Mouse (Mus musculus) c-Kit-positive CD71-positive TER-119-positive erythroid progenitor cells, embryonic 14.5 days (primary cell): ENCODE results near the gene Rad50.
A peak's percentile ranks its signal among the peaks of the same experiment; 100 is the strongest.

Experiments used
- DNase-seq: peaks from one replicate; pipeline ENCODE4 v3.0.0-alpha.2; 2013; ENCODE audit warnings: low spot score

Gene Rad50

DNA sequence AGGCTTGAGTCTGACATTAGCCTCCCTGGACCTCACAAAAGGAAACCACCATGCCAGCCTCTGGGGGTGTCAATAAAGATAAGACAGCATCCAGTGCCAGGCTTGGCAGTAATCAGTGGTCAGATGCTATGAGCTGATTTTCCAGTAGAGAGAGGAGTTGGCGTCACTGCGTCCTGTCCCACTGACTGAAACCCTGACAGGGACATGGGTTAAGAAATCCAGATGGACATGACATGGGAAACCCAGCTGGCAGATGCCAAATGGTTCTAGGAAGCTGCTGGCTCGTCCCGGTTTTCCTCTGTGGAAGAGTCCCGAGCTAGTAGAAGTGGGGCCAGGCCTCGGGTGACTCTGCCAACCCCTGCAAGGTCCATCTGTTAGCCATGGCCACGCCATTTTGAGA is 73.5 kb downstream of the Rad50 start:
- no peak for DNase-seq

DNA sequence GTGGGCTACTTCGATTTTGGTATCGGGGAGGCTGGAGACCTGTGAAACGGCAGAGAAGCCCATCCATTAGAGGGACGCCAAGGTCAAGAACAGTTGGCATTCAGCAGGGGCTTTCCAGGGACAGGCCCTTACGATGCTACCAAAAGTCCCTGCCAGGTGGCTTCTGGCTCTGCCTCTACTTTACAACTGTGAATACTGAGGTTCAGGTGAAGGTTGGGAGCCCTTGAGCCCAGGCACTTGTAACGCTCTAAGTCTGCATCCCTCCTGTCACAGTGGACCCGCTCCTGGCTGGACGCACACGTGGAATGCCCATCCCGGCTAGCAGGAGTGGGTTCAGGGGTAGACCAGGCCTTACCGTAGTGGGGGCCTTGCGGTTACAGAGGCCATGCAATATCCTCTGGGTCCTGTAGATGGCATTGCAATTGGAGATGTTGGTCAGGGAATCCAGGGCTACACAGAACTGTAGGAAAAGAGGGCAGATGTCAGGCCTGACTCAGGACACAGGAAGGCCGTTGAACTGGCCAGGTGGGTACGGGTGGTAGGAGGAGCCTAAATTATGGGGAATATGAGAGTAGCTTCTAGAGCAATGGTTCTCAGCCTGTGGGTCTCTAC is 74.9 kb downstream of the Rad50 start:
- no peak for DNase-seq

DNA sequence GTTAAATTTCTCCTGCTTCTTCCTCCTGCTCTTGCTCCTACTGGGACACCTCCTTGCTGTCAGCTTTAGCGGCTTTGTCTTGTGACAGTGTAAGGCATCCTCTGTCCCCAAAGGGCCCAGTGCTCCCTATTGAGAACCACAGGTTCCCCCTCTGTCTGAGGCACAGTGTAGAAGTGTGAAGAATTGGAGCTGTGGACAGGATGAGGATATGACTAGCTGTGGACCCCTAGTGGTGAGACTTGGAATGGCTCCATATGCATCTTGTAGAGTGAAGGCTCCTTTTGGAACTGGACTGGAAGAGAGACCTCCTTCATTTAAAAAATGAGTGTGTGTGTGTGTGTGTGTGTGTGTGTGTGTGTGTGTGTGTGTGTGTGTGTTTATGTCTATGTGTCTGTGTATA is 79.3 kb downstream of the Rad50 start:
- peak; percentile 90 for DNase-seq

DNA sequence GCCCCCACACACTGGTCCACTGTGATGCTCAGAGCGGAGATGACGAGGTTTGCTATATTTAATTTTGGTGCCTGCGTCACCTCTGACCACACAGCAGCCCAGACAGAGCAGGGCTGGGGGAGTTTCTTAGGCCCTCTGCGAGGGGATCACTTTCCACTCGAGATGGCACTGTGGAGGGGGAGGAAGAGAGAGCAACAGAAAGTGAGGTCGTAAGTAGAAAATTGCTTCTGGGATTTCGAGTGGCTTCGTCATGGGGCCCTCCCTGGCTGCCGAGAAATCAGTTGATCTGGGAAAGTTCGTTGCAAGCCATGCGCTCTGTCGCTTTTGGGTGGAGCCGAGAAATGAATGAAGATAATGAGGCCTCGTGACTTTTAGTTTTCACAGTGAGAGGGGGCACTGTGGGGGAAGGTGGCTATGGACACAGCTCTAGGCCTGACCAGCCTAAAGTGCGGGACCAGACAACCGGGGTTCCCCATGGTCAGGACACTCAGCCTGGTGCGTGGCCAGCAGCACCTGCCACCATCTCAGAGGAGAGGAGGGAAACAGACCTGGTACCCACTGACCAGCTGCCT is 80.2 kb downstream of the Rad50 start:
- peak; percentile 64 for DNase-seq

DNA sequence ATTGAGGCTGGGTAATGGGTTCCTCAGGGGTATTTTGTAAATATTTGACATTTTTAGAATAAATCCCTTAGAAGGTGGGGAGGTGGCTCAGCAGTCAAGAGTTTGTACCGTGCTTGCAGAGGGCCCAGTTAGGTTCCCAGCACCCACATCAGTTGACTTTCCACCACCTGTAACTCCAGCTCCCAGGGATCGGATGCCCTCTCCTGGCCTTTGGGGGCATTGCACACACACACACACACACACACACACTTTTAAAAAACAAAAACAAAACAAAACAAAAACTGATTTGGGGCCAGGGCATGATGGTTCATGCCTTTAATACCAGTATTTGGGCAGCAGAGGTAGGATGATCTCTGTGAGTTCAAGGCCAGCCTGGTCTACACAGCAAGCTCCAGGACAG is 83.0 kb downstream of the Rad50 start:
- DNase-seq, result no peak

DNA sequence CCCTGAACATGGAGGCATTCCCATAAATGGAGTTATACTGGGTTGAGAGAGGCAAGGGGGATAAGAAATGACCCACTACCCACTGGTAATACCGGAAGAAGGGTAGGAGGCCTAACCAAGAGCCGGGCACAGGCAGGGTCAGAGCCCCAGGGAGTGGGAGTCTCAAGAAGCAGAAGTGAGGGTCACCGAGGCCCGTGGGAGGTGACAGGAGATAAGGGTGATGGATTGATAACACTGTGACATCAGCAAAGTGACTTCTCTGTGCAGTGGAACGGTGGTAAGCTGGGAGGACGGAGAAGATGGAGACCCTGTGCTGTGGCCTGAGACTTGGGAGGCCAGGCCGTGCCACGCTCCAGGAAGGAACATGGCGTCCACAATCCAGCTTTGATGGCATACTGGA is 83.5 kb downstream of the Rad50 start:
- no peak for DNase-seq

DNA sequence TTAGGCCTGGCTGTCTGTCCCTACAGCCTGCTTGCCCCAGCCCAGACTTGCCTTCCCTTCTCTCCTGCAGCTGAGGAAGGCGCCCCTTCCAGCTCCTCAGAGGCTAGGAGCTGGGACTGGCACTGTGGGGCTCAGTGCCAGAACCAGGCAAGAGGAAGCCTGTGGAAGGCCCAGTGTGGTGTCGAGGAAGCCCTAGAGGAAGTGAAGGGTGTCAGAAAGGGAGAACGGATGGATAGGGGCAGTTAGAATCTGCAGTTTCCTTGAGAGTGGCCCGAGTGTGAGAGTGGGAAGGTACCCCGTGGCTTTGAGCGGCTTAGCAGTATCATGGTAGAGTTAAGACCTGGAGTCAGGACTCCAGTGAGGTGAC is 84.7 kb downstream of the Rad50 start:
- no peak for DNase-seq

DNA sequence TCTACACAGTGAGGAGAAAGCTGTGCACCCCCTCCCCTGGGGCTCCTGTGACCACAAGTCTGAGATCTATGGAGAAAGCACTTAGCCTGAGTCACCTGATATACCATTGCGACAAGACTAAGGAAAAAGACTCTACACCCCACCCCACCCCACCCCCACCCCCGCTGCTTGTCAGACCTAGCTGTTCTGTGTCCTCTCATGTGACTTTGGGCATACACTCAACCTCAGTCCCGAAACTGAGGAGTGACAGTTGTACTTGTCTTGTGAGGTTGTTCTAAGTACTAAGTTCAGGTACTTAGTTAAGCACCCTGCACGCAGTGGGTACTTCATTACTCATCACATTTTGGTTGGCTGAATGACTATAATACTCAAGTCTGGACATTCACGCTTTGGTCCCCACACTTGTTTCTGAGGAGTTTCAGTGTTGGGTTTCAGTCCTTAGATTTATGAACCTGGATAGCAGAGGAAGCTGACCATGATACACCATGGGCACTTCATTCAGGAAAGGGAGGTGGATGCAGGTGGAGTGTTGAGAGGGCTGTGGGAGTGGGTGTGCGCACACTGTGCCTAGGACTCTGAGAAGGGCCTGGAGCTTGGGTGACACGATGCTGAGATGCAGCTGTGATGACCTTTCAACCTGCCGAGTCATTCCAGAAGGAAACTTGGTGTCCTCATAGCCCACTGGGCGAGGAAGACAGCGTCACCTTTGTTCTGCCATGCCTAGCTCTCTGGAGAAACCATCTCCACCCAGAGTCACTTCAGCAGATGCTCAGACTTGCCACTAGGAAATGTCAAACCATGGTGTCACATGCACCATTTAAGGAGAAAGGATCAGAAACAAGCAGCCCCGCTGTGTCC is 85.3 kb downstream of the Rad50 start:
- no peak for DNase-seq

DNA sequence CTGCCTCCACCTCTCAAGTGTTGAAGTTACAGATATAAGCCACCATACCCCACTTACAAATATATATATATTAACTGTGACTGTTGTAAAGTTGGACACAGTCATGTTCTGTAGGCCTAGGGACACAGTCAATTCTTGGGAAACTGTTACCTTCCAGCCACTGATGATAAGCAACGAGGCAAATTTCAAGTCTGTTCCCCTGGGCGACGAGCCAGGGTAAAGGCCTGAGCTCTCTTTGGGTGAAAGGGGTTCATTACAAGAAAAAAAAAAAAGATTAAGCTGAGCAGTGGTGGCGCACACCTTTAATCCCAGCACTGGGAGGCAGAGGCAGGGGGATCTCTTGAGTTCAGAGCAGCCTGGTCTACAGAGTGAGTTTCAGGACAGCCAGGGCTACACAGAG is 87.0 kb downstream of the Rad50 start:
- DNase-seq, result no peak

DNA sequence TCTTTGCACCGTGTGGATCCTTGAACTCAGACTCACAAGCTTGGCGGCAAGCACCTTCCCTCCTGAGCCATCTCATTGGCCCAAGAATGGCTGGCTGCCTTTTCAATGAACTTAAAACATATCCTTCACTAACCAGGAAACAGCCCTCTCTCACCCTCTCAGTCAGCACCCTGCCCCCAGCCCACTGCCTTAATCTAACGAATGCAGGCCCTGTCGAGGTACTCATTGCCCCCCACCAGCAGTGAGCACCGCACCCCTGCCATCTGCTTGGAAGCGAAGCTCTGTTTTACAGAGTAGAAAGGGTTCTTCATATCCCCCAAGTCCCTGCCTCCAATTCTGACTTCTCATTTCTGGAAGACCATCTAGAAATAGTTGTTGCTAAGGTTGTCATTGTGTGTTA is 87.7 kb downstream of the Rad50 start:
- no peak for DNase-seq

DNA sequence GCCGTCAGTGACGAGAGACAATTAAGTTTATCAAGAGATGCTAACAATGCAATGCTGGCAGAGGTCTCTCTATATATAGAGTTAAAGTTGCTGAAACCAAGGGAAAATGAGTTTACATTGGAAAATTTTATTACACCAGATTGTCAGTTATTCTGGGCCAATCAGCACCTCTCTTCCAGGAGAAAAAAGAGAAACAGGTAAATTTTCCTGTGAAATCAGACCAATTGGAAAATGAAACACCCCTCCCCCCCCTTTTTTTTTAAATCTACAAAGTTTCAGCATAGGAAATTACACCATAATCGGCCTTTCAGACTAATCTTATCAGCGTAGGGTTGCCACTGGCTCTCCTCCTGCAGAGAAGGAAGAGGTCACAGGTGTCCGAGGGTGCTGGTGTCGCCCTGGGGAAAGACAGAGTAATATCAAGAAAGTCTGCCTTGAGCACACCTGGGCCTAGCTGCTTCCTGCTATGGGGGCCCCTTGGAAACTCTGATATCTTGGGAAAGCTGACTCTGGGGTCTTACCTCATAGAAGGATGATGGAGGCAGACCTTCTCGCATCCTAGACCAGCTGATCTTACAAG is 88.4 kb downstream of the Rad50 start, which contains the start of gene Il4:
TSS of gene Il4 (minus strand) at position 51 of the 580 bp plus-strand sequence.
- DNase-seq, result no peak

DNA sequence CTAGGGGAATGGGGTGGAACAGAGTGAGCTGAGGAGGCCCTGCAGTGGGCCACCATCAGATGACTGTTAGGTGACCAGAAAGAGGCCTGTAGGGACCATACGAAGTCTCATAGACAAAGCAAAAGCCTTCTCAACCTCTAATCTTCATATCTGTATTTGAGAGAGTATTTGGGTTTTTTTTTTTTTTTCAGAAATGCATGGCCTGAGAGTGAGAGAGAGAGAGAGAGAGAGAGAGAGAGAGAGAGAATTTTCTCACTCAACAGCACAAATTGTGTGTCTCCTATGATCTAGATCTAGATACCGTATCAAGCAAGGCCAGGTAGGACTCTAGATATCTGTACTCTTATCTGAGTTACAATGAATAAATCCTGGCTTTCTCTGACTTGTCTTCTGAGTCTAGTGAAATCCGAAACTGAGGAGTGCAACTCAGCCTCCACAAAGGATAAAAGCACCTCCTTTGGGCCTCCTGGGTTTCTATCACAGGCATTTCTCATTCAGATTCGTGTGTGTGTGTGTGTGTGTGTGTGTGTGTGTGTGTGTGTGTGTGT is 89.5 kb downstream of the Rad50 start:
- no peak for DNase-seq

DNA sequence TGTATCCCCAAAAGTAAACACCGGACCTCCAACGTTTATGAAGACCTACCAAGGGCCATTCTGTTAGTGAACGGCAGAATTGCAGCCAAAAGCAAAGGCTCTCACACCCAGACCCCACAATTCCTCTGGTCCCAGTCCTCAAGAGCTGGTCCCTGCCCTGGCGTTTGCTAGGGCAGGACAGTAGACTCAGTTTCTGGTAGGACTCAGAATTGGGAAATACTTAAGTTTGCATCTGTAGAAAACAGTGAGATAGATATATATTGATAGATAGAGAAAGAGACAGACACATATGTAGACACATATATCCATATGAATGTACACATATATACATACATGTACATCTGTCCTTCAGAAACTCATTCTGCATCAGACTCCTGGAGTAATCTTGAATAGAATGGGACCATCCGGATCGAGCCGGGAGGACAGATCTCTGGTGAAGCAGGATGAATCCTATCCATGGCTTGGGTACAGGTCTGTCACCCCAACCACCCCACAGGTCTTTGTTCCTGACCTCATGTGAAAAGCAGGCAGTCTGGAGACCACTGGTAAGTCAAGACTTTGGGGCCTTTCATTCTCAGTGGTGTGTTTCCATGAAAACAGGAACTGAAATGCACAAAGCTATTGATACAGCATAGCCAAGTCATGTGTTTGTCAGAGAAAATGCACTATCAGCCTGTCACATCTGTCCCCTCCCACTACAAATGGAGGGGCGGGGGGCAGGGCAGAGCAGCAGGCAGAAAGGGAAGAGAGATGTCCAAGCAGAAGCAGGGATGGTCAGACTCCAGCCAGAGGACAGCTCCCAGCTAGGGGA is 90.2 kb downstream of the Rad50 start:
- DNase-seq, result no peak

DNA sequence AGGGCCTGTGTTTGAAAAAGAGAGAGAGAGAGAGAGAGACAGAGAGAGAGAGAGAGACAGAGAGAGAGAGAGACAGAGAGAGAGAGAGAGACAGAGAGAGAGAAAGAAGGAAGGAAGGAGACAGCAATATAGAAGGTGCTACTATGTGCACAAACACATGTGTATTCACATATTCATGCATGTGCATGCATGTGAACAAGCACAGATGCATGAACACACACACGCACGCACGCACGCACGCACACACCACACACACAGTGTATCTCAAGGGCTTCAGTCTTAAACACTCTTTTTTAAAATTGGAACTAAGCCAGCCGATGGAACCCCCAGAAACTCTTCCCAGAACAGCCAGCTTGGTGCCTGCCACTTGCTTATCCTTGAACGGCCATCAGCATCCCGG is 91.5 kb downstream of the Rad50 start:
- no peak for DNase-seq

DNA sequence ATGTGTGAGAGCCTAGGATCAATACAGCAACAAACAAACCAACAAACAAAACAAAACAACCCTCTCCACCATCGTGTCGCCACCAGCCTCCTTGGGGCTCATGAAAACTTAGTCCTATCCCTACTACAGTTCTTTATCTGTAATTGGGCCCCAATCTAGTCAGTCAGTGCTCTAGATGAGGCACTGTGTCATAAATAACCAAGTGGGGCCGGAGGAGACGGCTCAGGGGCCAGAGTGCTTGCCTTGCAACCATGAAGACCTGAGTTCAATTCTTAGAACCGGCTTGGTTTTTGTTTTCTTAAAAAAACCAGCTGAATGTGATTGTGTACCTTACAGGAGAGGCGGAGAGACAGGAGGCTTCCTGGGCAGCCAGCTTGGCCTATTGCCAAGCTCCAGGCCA is 91.9 kb downstream of the Rad50 start:
- DNase-seq, result no peak

DNA sequence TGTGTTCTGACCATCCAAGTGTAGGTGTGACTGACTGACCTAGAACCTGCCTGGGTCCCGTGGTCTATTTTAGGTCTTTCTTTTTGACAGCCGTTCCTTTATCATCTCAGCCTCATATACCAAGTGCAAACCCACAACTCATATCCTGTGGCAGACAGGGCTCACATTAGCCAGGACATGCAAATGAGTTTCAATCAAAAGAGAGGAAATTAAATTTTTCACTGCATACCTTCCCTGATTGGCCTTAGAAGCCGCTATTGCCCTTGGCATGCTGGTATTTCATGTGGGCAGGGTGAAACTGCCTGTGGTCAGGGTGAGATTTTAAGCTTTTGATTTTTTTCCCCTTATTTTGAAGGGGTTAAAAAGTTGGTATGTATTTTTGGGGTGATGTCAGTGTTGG is 97.4 kb downstream of the Rad50 start:
- no peak for DNase-seq

DNA sequence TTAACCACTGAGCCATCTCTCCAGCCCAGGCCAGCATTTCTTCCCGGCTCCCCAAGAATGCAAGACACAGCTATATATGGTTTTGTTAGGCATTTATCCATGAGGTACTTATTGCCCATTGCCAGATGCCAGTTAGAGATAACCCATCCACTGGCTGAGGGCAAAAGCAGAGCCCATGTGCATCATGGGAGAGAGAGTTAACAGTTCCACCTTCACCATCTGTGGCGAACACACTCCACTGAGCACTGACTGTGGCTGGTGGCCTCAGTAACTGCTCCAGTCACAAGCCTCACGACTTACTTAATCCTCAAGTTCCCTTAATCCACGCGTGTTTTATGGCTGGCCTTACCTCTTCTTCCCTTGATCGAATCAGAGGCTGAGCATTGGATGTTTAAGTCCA is 97.9 kb downstream of the Rad50 start:
- no peak for DNase-seq

DNA sequence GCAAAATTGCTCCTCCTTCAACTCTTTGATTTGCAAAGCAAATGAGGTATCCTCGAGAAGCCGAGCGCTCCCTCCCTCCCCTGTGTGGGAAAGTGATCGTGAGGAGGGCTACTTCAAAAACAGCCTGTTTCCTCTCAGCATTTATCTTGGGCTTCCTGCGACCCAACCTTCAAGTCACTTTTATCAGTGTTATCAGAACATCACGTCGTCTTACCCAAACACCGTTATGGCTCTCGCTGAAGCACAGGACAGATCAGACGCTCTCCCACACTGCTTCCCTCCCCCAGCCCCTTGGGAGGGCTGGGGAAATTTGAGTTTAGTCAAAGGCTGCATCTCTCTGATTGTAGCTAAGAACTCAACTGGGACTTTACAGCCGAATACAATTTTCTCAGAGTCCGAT is 101.5 kb downstream of the Rad50 start:
- DNase-seq, result no peak

DNA sequence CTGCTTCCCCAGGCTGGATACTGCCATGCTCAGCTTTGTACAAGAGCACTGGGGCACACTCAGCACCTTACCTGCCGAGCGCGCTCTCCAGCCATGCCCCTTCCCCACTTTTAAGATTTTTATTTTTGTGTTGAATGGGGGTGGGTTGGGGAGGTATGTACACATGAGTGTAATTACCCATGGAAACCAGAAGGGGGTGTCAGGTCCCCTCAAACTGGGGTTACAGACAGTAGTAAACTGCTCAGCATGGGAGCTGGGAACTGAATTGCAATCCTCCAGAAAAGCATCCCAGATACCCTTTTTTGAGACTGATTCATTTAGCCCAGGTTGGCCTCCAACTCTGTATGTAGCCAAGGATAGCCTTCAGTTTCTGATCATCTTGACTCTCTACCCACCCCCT is 102.1 kb downstream of the Rad50 start:
- no peak for DNase-seq
